Mouse (Mus musculus): ENCODE measurements around the gene Klk1b11. TPM values are rescaled to one million over a fixed set of nuclear protein-coding genes. Genes with fewer than 3 reads are reported as not detected.

Gene Klk1b11
- polyA plus RNA-seq (2012; ENCODE audit: low replicate concordance): not detected in 2 replicates

GRCm38 (mm10) chr7:43995577-43995976 is at the start of gene Klk1b11:
Klk1b11 (plus strand) TSS chr7:43995877.

GRCm38 (mm10) chr7:43950364-43950763 is 45.3 kb upstream of the Klk1b11 start, which contains the start of gene Klk1b8:
Klk1b8 (plus strand) TSS chr7:43950664.

GRCm38 (mm10) chr7:43966451-43966850 is 29.2 kb upstream of the Klk1b11 start, which contains the start of gene Klk1b1:
Klk1b1 (plus strand) TSS chr7:43966751.

GRCm38 (mm10) chr7:43975761-43976160 is 19.9 kb upstream of the Klk1b11 start, which contains the start of gene Klk1b9:
Klk1b9 (plus strand) TSS chr7:43976061.

GRCm38 (mm10) chr7:44011868-44012267 is 16.2 kb downstream of the Klk1b11 start, which contains the start of gene Klk1b26:
Klk1b26 (plus strand) TSS chr7:44012168.

Other genes starting within 250 kb of the Klk1b11 start
- gene Klk12, start 227.0 kb upstream of the Klk1b11 start, polyA plus RNA-seq (2012; ENCODE audit: low replicate concordance): not detected in 2 replicates
- gene Klk11, start 221.3 kb upstream of the Klk1b11 start, polyA plus RNA-seq (2012; ENCODE audit: low replicate concordance): not detected in 2 replicates
- gene Klk10, start 214.8 kb upstream of the Klk1b11 start, polyA plus RNA-seq (2012; ENCODE audit: low replicate concordance): not detected in 2 replicates
- not detected in 2 replicates for gene Klk9, start 204.0 kb upstream of the Klk1b11 start, polyA plus RNA-seq (2012; ENCODE audit: low replicate concordance)
- 37.9 and 39.2 TPM in 2 replicates for gene Klk8, start 198.3 kb upstream of the Klk1b11 start, polyA plus RNA-seq (2012; ENCODE audit: low replicate concordance)
- 0.08 TPM in 1 of 2 replicates, not detected in the other for gene Klk7, start 184.6 kb upstream of the Klk1b11 start, polyA plus RNA-seq (2012; ENCODE audit: low replicate concordance)
- gene Klk6, start 171.4 kb upstream of the Klk1b11 start, polyA plus RNA-seq (2012; ENCODE audit: low replicate concordance): not detected in 2 replicates
- gene Klk5, start 153.9 kb upstream of the Klk1b11 start, polyA plus RNA-seq (2012; ENCODE audit: low replicate concordance): not detected in 2 replicates
- gene Klk4, start 114.7 kb upstream of the Klk1b11 start, polyA plus RNA-seq (2012; ENCODE audit: low replicate concordance): 0.47 and 0.77 TPM in 2 replicates
- 0.63 TPM in 1 of 2 replicates, not detected in the other for gene Klk15, start 62.1 kb upstream of the Klk1b11 start, polyA plus RNA-seq (2012; ENCODE audit: low replicate concordance)
- not detected in 2 replicates for gene Klk1b8, start 45.2 kb upstream of the Klk1b11 start, polyA plus RNA-seq (2012; ENCODE audit: low replicate concordance)
- gene Klk1b1, start 29.1 kb upstream of the Klk1b11 start, polyA plus RNA-seq (2012; ENCODE audit: low replicate concordance): not detected in 2 replicates
- not detected in 2 replicates for gene Klk1b9, start 19.8 kb upstream of the Klk1b11 start, polyA plus RNA-seq (2012; ENCODE audit: low replicate concordance)
- not detected in 2 replicates for gene Klk1b26, start 16.3 kb downstream of the Klk1b11 start, polyA plus RNA-seq (2012; ENCODE audit: low replicate concordance)
- gene Klk1b27, start 56.4 kb downstream of the Klk1b11 start, polyA plus RNA-seq (2012; ENCODE audit: low replicate concordance): 3.6 and 5.5 TPM in 2 replicates
- not detected in 2 replicates for gene Klk1b21, start 106.5 kb downstream of the Klk1b11 start, polyA plus RNA-seq (2012; ENCODE audit: low replicate concordance)
- gene Klk1b22, start 116.8 kb downstream of the Klk1b11 start, polyA plus RNA-seq (2012; ENCODE audit: low replicate concordance): not detected in 2 replicates
- gene Klk1b16, start 140.9 kb downstream of the Klk1b11 start, polyA plus RNA-seq (2012; ENCODE audit: low replicate concordance): not detected in 2 replicates
- gene Klk1b24, start 192.4 kb downstream of the Klk1b11 start, polyA plus RNA-seq (2012; ENCODE audit: low replicate concordance): not detected in 2 replicates
- not detected in 2 replicates for gene Klk1b3, start 202.3 kb downstream of the Klk1b11 start, polyA plus RNA-seq (2012; ENCODE audit: low replicate concordance)
- gene Klk1b4, start 211.6 kb downstream of the Klk1b11 start, polyA plus RNA-seq (2012; ENCODE audit: low replicate concordance): not detected in 2 replicates
- not detected in 2 replicates for gene Klk1b5, start 220.1 kb downstream of the Klk1b11 start, polyA plus RNA-seq (2012; ENCODE audit: low replicate concordance)
- gene Klk1, start 229.5 kb downstream of the Klk1b11 start, polyA plus RNA-seq (2012; ENCODE audit: low replicate concordance): 16.7 and 28.0 TPM in 2 replicates
- not detected in 2 replicates for gene Gm36864, start 240.3 kb downstream of the Klk1b11 start, polyA plus RNA-seq (2012; ENCODE audit: low replicate concordance)